Mouse (Mus musculus) MEL (cell line): ENCODE measurements around the gene Syap1.

Experiments
- CTCF ChIP-seq, 3 experiments: IDR thresholded peaks in 2 of 3; conservative IDR thresholded peaks in 1 of 3; 2 replicates each; pipeline ENCODE4 v1.5.1; 2011 to 2012; ENCODE audit warnings: low read length in 3 of 3, low read depth in 2 of 3, mild to moderate bottlenecking in 2 of 3, improper control_type of control experiment in 1 of 3, inconsistent platforms in 1 of 3, mixed read lengths in 1 of 3, moderate library complexity in 1 of 3; ENCODE audit not compliant: control insufficient read depth in 1 of 3, insufficient read depth in 1 of 3, poor library complexity in 1 of 3, severe bottlenecking in 1 of 3
- ETS1 ChIP-seq: IDR thresholded peaks from 2 replicates; pipeline ENCODE4 v1.6.1; 2012; ENCODE audit warnings: low read depth, mild to moderate bottlenecking, inconsistent platforms, low read length, improper control_type of control experiment, moderate library complexity
- GATA1 ChIP-seq: IDR thresholded peaks from 2 replicates; pipeline ENCODE4 v1.6.1; 2011; ENCODE audit warnings: low read depth, low read length, improper control_type of control experiment
- MAFK ChIP-seq: IDR thresholded peaks from 2 replicates; pipeline ENCODE4 v1.6.1; 2011; ENCODE audit warnings: low read depth, mild to moderate bottlenecking, low read length, improper control_type of control experiment, borderline replicate concordance
- MEF2A ChIP-seq: IDR thresholded peaks from 2 replicates; pipeline ENCODE4 v1.6.1; 2014; ENCODE audit warnings: low read depth, mild to moderate bottlenecking, inconsistent platforms, low read length, improper control_type of control experiment; ENCODE audit not compliant: poor library complexity, insufficient replicate concordance, severe bottlenecking; ENCODE audit errors: extremely low read depth
- MXI1 ChIP-seq: IDR thresholded peaks from 2 replicates; pipeline ENCODE4 v1.6.1; 2011; ENCODE audit warnings: mild to moderate bottlenecking, low read depth, low read length, improper control_type of control experiment
- MYB ChIP-seq: IDR thresholded peaks from 2 replicates; pipeline ENCODE4 v1.6.1; 2011; ENCODE audit warnings: mild to moderate bottlenecking, low read depth, low read length, improper control_type of control experiment
- POLR2A ChIP-seq, 2 experiments: IDR thresholded peaks; 2 replicates each; pipeline ENCODE4 v1.6.1; 2011 to 2012; ENCODE audit warnings: low read length in 2 of 2, mild to moderate bottlenecking in 2 of 2, control low read depth in 1 of 2, improper control_type of control experiment in 1 of 2, low read depth in 1 of 2, moderate library complexity in 1 of 2; ENCODE audit not compliant: control insufficient read depth in 1 of 2, insufficient read depth in 1 of 2, poor library complexity in 1 of 2
- RAD21 ChIP-seq: IDR thresholded peaks from 2 replicates; pipeline ENCODE4 v1.6.1; 2011; ENCODE audit warnings: mild to moderate bottlenecking, low read depth, low read length, improper control_type of control experiment
- USF1 ChIP-seq: IDR thresholded peaks from 2 replicates; pipeline ENCODE4 v1.6.1; 2014; ENCODE audit warnings: low read depth, mild to moderate bottlenecking, inconsistent platforms, low read length, improper control_type of control experiment, moderate library complexity
- ZC3H11A ChIP-seq: IDR thresholded peaks from 2 replicates; pipeline ENCODE4 v1.6.1; 2012; ENCODE audit warnings: low read depth, mild to moderate bottlenecking, inconsistent platforms, low read length, improper control_type of control experiment

- TF ChIP-seq GATA1 (no peak), ZC3H11A (peak; percentile 35; the same call in 1 of the 2 replicates), ETS1 (no peak), CTCF (IDR thresholded peaks at IDR 0.05 in 2 of 3, conservative IDR thresholded peaks at IDR 0.05 in 1 of 3; ENCODE audit: control insufficient read depth in 1 of 3, insufficient read depth in 1 of 3, low read depth in 2 of 3, low read length in 3 of 3, poor library complexity in 1 of 3, severe bottlenecking in 1 of 3) (peak; percentile 51 to 58 (median 57)), POLR2A (IDR thresholded peaks at IDR 0.05; ENCODE audit: control insufficient read depth in 1 of 2, insufficient read depth in 1 of 2, low read depth in 1 of 2, low read length in 2 of 2, poor library complexity in 1 of 2) (no peak), USF1 (no peak), RAD21 (peak; percentile 58), MAFK (no peak), MXI1 (no peak), MYB (no peak), MEF2A (no peak)
These were observed 43.7 kb downstream of the Syap1 start for GRCm38 (mm10) chrX:162844447-162845100.
